Mouse (Mus musculus) urinary bladder, postnatal 10 days (tissue): Measurements from ENCODE around the gene Pparg.

ENCODE experiments used
- DNase-seq: peaks from one replicate; pipeline ENCODE4 v3.0.0; 2022; ENCODE audit warnings: low spot score

The Pparg gene

DNA sequence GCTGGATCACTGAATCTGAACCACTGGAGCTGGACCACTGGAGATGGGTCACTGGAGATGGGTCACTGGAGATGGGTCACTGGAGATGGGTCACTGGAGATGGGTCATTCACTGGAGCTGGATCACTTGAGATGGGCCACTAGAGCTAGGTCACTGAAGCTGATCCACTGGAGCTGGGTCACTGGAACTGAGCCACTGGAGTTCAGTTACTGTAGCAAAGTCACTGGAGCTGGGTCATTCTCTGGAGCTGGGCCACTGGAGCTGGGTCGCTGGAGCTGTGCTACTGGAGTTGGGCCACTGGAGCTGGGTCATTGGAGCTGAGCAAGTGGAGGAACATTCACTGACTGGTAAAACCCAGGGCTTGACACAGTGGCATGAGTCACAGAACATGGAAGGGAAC lies 145.7 kb downstream of the Pparg start:
- DNase-seq: no peak

GRCm38 (mm10) chr6:115511447-115511846 lies 150.7 kb downstream of the Pparg start:
- no peak for DNase-seq

GRCm38 (mm10) chr6:115513207-115513606 lies 152.5 kb downstream of the Pparg start:
- no peak for DNase-seq

- DNase-seq: no peak
Measured at GRCm38 (mm10) chr6:115517904-115518303, 157.2 kb downstream of the Pparg start.

DNA sequence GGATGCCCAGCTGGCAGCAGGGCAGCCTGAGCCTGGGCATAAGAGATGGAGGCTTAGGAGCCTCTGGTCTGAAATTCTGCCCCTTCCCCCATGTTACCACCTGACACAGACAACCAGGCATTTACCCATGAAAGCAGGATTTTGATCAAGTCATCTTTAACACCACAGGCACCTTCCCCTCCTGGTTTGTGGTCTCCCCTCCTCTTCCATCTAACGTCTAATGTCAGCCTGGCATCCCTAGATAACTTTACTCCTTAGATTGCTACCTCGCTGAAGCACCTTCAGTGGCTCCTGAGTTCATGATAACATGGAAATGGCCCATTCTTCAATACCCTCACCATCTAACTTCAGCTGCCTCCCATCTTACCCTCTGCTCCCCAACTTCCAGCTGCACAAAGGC lies 157.6 kb downstream of the Pparg start:
- no peak for DNase-seq

GRCm38 (mm10) chr6:115519275-115519699 lies 158.5 kb downstream of the Pparg start:
- DNase-seq: no peak

DNA sequence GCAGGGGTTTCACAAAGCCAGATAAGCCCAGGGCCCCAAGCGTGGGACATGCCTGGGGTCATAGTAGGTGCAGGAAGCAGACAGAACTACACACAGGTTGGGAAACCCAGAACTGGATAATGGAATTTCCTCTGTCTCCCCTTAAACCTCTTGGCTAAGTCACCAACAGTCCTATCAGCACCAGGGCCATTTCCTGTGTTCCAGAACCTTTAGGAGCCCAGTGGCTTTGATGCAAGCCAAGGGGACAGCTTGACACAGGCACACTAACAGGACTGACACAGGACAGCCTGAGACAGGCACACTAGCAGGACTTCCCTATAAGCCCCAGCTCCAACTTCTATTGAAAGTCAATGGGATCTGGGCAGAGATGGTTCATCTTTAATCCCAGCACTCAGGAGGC lies 161.2 kb downstream of the Pparg start:
- no peak for DNase-seq

DNA sequence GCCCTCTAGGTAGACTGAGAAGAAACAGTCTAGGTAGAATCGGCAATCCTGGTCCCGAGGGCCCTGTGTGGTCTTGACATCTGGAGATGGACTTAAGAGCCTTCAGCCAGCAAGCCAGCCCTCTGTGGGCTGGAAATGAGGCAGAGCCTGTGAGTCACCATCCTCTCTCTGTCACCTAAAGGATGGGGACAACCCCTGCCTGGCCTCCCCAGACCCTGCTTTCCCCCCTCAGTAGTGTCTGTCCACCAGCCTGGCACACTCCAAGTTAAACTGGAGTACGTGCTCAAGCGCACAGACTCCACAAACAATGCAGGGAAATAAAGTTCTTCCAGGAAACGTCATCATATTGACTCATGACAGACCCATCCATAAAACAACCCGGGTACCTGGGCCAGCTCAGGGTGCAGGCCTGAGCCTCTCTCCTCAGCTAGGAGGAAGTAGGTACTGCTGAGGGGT lies 162.0 kb downstream of the Pparg start:
- no peak for DNase-seq

- DNase-seq: no peak
Measured at GRCm38 (mm10) chr6:115523201-115523600, 162.4 kb downstream of the Pparg start.

DNA sequence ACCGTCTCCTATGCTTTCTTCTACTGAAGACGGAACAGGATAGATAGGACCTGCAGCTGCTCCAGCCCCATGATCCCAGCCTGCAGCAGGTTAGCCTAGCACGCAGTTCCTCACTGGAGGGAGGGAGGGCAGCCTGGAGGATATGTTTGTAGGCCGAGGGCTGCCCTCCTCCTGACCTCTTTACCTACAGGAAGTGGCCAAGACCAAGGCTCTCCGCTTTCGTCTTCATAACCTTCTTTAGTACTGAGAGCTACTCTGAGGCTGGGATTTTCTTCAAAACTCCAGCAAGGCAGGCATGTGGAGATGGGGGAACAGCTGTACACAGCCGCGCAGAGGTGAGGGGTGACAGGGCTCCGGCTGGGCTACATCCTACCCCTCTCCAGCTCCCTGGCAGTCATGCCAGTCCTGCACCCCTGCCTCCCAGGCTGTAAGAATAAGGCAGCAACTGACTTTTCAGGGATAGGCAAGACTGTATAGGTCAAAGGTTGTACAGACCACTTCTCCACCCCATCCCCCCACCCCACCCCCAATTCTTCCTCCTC lies 163.8 kb downstream of the Pparg start:
- DNase-seq: no peak

- DNase-seq: no peak
Measured at GRCm38 (mm10) chr6:115527418-115527817, 166.7 kb downstream of the Pparg start.

DNA sequence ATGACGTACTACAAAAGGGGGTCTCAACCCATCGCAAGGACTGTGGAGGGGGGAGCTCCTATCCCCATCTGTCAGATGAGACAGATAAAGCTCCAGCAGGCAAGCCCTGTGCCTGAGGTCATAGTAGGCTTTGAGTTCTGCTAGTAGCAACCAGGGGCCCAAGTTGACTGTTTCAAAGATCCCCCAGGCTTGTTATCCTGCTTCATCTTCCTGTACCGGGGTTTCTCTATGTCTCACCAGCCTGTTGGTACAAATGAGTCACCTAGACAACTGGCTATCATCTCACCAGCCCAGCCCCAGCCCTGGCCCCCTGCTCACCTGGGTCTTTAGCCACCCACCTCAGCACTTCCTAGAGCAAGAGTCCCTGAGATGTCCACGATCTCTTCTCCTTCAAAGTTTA lies 167.6 kb downstream of the Pparg start:
- DNase-seq: no peak

DNA sequence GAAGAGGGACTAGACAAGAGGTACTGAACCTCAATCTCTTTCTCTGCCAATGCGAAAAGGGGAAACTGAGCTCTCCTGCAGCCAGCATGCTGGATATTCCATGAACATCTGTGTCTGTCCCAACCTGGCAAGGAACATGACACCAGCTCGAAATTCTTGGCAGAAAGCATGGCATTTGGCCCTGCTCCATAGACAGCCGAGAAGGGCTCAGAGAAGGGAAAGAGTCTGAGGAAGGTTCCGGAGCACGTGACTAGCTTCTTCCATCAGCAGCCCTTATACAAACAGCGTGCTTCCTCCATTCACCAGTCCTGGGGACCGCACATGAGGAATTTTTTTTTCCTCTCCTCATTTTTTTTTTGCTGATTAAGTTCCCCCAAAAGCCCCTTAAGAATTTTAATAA lies 173.9 kb downstream of the Pparg start:
- DNase-seq: no peak

- DNase-seq: no peak
Measured at GRCm38 (mm10) chr6:115536169-115536568, 175.4 kb downstream of the Pparg start.

- DNase-seq: peak; percentile 40
Measured at GRCm38 (mm10) chr6:115538645-115539429, 178.1 kb downstream of the Pparg start.
